Mouse (Mus musculus) liver (tissue): ENCODE measurements around the gene Fkbp10.

Experiments used
- DNase-seq: peaks from one replicate; pipeline ENCODE4 v3.0.0-alpha.2; 2020; ENCODE audit warnings: mixed read lengths

Fkbp10 gene

GRCm38 (mm10) chr11:100394353-100395074 is 21.0 kb upstream of the Fkbp10 start:
- no peak for DNase-seq

DNA sequence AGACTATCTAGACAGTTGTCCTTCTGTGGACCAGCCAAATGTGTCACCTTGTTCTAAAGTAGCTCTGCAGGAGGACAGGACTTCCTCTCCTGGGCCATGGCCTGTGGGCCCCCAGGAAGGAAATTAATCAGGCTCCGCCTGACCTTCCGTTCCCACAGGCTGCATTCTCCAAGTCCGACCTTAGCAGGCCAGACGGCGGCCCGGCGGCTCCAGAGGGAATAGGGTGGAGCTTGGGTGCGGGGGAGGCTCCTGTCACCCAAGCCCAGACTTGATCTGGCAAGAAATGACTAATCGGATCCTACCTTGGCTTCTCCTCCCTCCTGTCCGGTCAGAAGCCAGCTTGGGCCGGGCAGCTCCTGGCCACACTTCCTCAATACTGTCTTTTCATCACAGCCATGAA is 20.3 kb upstream of the Fkbp10 start:
- peak; percentile 43 for DNase-seq

GRCm38 (mm10) chr11:100395861-100396631 is 19.5 kb upstream of the Fkbp10 start:
- DNase-seq: peak; percentile 59

DNA sequence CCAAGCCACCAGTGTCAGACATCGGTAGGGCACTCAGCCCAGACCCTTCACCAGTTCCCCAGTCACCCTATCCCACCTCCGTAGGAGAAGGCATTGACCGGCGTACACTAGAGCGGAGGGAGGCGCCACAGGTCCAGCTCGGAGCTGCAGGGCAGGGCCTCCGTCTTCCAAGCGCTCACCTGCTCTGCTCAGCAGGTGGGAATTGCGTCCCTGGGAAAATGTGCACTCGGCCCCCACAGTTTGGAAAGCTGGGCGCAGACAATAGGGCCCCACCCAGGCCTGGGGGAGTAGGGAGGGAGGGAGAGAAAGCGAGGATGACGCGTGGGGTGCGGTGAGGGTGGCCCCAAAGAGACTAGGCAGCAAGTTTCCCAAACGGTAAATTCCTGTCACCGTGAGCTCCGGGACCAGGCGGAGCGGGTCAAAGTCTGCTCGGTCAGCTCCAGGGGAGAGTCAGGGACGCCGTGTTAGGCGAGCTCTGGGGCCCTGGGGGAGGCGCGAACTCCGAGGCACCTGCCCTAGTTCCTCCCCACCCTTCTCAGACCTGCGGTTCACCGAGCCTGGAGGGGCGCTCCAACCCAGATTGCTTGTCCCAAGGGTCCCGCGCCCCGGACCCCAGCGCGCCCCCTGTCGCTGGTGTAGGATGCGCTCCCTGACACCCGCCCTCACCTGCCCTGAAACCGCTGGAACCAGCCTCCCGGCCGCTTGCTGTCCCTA is 18.5 kb upstream of the Fkbp10 start:
- DNase-seq: peak; percentile 23

GRCm38 (mm10) chr11:100397600-100398389 is 17.7 kb upstream of the Fkbp10 start, which contains the start of gene Jup:
Gene Jup (minus strand): TSS chr11:100397763.
- DNase-seq: peak; percentile 96

DNA sequence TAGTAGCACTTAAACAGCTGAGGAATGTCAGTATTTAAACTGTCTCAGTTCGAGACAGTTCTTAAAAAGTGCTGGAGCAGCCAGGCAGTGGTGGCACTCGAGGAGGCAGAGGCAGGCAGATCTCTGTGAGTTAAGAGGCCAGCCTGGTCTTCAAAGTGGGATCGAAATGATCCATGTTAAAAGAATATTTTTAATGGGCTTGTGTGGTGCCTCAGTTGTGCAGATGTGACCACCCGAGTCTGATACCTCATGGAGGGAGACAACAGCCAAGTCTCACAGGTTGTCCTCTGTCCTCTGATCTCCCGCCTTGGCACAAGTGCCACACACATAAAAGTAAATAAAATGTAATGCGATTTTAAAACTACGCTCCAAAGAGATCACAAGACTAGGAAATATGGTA is 17.0 kb upstream of the Fkbp10 start:
- no peak for DNase-seq

- no peak for DNase-seq
Measured at GRCm38 (mm10) chr11:100399320-100399719, 16.2 kb upstream of the Fkbp10 start.

DNA sequence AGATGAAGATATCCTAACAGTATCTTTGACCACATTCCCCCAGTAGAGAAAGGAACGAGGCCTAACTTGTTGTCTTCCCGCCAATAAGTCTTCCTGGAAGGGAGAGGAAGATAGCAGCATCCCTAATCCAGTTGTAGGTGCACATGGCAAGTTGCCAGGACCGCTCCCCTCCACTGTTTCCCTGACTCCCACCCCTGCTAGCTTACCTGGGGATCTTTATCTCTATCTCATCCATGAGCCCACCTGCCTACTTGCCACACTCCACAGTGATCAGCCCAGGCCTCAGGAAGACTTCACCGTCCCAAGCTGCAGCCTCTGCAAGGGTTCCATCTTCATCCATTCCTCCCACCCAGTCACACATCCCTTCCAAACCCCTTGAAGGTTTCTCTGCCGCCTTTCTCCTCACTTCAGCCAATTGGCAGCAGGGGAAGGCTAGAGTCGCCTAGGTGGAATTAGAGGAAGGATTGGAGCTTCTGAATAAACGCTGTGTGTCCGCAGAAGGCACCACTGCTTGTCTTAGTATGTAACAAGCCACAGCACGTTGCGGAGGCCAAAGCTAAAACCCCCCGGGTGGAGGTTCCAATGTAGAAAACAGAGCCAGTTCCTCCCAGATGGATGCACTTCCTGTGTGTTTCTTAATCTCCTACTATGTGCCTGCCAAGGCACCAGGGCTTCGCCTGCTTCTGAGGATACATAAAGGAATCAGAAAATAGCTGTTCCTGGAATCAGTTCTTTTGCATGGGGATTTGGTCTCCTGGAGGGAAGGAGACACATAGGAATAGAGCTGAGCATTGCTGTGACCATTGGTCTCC is 15.6 kb upstream of the Fkbp10 start:
- no peak for DNase-seq

DNA sequence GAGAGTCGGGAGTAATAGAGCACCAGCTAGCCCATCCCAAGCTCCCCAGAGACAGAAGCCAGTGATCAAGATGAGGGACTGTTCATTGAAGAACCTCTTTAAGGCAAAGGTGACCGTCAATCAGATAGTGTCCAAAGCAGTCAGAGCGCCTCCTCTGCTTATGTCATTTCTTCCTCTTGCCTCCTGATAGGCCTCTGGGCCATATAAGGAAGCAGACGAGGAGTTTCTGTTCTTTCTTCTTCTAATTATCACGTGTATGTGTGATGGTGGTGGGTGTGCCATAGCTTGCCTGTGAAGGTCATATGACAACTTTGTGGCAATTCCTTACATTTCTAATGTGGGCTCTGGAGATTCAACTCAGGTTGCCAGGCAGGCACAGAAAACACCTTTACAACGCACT is 14.7 kb upstream of the Fkbp10 start:
- DNase-seq: no peak

DNA sequence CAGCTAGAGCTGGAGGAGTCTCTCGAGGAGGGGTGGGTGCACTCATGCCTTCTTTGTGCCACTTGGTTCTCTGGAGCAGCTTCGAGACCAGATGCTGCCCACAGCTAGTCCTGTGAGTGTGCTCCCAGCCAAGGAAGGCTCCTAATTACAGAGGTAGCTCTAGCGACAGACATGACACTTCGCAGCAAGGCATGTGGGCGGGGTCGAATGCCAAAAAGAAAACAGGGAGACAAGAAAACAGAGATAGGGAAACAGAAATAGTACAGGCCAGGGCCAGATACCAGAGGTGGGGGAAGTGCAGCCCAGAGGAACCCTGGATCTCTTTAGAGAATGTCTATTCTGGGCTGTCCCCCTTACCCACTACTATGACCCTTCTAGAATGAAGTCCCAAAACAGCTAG is 13.3 kb upstream of the Fkbp10 start:
- peak; percentile 57 for DNase-seq

GRCm38 (mm10) chr11:100402682-100403081 is 12.8 kb upstream of the Fkbp10 start:
- DNase-seq: no peak

GRCm38 (mm10) chr11:100403445-100404134 is 11.9 kb upstream of the Fkbp10 start:
- DNase-seq: no peak

- no peak for DNase-seq
Measured at GRCm38 (mm10) chr11:100404456-100405074, 10.9 kb upstream of the Fkbp10 start.

- no peak for DNase-seq
Measured at GRCm38 (mm10) chr11:100406273-100406672, 9.2 kb upstream of the Fkbp10 start.

- DNase-seq: no peak
Measured at GRCm38 (mm10) chr11:100406995-100407705, 8.3 kb upstream of the Fkbp10 start.

GRCm38 (mm10) chr11:100408076-100408834 is 7.2 kb upstream of the Fkbp10 start:
- DNase-seq: peak; percentile 63

- no peak for DNase-seq
Measured at GRCm38 (mm10) chr11:100408835-100409462, 6.5 kb upstream of the Fkbp10 start.

DNA sequence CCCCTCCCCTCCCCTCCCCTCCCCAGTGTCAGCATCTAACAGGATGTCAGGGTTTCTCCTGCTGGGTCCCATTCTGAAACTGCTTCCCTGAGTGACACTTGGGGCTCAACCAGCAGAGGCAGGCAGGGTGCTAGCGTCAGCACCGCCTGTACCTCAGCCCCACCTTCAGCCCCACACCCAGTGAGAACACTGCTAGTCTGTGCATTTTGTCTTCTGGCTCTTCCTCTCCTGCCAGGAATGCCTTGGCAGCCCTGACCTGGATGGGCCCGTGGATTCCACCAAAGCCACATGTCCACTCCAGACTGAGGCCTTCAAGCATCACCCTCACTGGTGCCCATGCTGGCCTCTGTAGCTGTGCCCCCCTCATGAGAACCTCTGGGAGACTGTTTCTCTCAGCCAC is 5.8 kb upstream of the Fkbp10 start:
- no peak for DNase-seq

DNA sequence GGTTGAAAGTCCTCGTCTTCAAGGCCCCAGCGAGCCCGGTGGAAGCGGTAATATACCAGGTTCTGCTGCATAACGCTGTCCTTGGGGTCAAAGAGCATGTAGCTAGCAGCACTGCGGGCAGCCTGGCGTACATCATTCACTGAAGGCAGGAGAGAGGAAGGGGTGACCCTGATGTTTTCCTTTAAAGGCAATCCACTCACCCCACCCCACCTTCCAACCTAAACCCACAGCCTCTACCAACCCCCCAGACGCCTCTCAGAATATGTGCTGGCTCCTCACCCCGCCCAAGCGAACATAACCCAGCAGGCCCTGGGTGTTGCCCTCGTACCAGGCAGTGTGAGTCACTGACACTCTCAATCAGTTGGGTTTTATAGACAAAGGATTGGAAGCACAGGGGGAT is 3.8 kb upstream of the Fkbp10 start:
- DNase-seq: no peak
